Mouse (Mus musculus) forebrain, embryonic 13.5 days (tissue): ENCODE data around the gene Efna5. TPM values are rescaled to one million over a fixed set of nuclear protein-coding genes. Genes with fewer than 3 reads are reported as not detected.

Source experiments
- ATAC-seq: fragments of 200-750 bp; cut with Nextera tagmentation; 2 replicates; pipeline ENCODE4 v1.8.0; 2017
- H3K27ac ChIP-seq: fragments of 300-500 bp; sonication (generic); 2 replicates; pipeline ENCODE4 v1.5.1; 2015; ENCODE audit warnings: inconsistent platforms, mild to moderate bottlenecking, moderate library complexity
- H3K27me3 ChIP-seq: fragments of 300-500 bp; sonication (generic); 2 replicates; pipeline ENCODE4 v1.6.1; 2015; ENCODE audit warnings: mild to moderate bottlenecking, inconsistent platforms
- H3K36me3 ChIP-seq: fragments of 300-500 bp; sonication (generic); 2 replicates; pipeline ENCODE4 v1.6.1; 2015; ENCODE audit warnings: mild to moderate bottlenecking, inconsistent platforms; ENCODE audit not compliant: poor library complexity, severe bottlenecking
- H3K4me1 ChIP-seq: fragments of 300-500 bp; sonication (generic); 2 replicates; pipeline ENCODE4 v1.6.1; 2015; ENCODE audit warnings: inconsistent platforms
- H3K4me2 ChIP-seq: fragments of 300-500 bp; sonication (generic); 2 replicates; pipeline ENCODE4 v1.6.1; 2015; ENCODE audit warnings: inconsistent platforms, mild to moderate bottlenecking, moderate library complexity
- H3K4me3 ChIP-seq: fragments of 300-500 bp; sonication (generic); 2 replicates; pipeline ENCODE4 v1.5.1; 2015; ENCODE audit warnings: mild to moderate bottlenecking, inconsistent platforms
- H3K9ac ChIP-seq: fragments of 300-500 bp; sonication (generic); 2 replicates; pipeline ENCODE4 v1.6.1; 2015; ENCODE audit warnings: mild to moderate bottlenecking, inconsistent platforms
- H3K9me3 ChIP-seq: fragments of 300-500 bp; sonication (generic); replicated peaks from 2 replicates; pipeline ENCODE4 v1.6.1; 2016; ENCODE audit warnings: inconsistent platforms
- WGBS: fragments of 180-500 bp; shearing (Covaris S2); methylation state at CpG from one replicate; pipeline ENCODE4 v1.1.7; 2015; 5-methylcytosine and 5-hydroxymethylcytosine counted together
- polyA plus RNA-seq: library from polyadenylated mRNA; unstranded; fragments of >200 nt; fragmentation: Nextera tagmentation; extraction: Ambion mirVana; gene quantifications from 2 replicates; pipeline ENCODE4 v1.2.1, GENCODE M21; 2015

Efna5 gene
- polyA plus RNA-seq, 1 experiment from 2014 or later: 27.2 TPM

GRCm38 (mm10) chr17:62685181-62685580 lies 195.9 kb downstream of the Efna5 start:
- 58% methylated on average over 6 of the region's 6 CpGs for WGBS
- no peak overlapping the region for H3K4me2 ChIP-seq
- H3K27ac ChIP-seq: no peak overlapping the region
- ATAC-seq: no peak
- H3K9ac ChIP-seq: no peak overlapping the region
- no peaks in the 10 kb centered on the region for H3K9me3 ChIP-seq
- H3K27me3 ChIP-seq: no peaks in the 10 kb centered on the region
- no peaks in the 10 kb centered on the region for H3K36me3 ChIP-seq
- H3K4me3 ChIP-seq: no peak overlapping the region
- H3K4me1 ChIP-seq: 0 out of 2 replicates have a peak, but pooled peaks cover 1% of the 10 kb centered on the region

DNA sequence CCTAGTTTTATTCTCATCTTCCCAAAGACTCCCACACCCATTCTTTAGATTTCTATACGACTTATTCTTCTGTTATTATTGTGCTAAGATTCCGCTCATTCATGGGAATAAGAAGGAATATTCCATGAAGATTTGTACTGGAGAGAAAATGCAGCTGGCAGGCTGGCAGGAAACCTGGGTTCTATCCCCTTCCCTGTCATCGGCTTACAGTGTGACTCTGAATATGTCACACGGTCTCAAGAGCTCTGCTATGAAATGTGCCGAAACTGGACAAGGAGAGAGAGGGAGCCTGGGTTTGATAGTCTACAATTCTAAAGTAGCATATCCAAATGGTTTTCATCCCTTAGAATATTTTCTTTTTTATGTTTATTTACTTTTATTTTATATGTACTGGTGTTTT lies 198.0 kb downstream of the Efna5 start:
- H3K27ac ChIP-seq: no peak overlapping the region
- 94% methylated on average over 5 of the region's 5 CpGs for WGBS
- no peak overlapping the region for H3K4me2 ChIP-seq
- H3K9me3 ChIP-seq: no peaks in the 10 kb centered on the region
- H3K4me3 ChIP-seq: no peak overlapping the region
- no peaks in the 10 kb centered on the region for H3K4me1 ChIP-seq
- H3K9ac ChIP-seq: no peak overlapping the region
- H3K36me3 ChIP-seq: no peaks in the 10 kb centered on the region
- ATAC-seq: no peak
- no peaks in the 10 kb centered on the region for H3K27me3 ChIP-seq

GRCm38 (mm10) chr17:62681726-62682125 lies 199.4 kb downstream of the Efna5 start:
- no peaks in the 10 kb centered on the region for H3K27me3 ChIP-seq
- no peak overlapping the region for H3K4me2 ChIP-seq
- no peak overlapping the region for H3K4me3 ChIP-seq
- no peak overlapping the region for H3K27ac ChIP-seq
- H3K36me3 ChIP-seq: no peaks in the 10 kb centered on the region
- H3K4me1 ChIP-seq: no peaks in the 10 kb centered on the region
- ATAC-seq: no peak
- no peaks in the 10 kb centered on the region for H3K9me3 ChIP-seq
- H3K9ac ChIP-seq: no peak overlapping the region
- 72% methylated on average over 1 of the region's 1 CpGs for WGBS

GRCm38 (mm10) chr17:62680737-62681136 lies 200.4 kb downstream of the Efna5 start:
- ATAC-seq: no peak
- no peak overlapping the region for H3K4me3 ChIP-seq
- H3K36me3 ChIP-seq: no peaks in the 10 kb centered on the region
- H3K4me2 ChIP-seq: no peak overlapping the region
- H3K9me3 ChIP-seq: no peaks in the 10 kb centered on the region
- no peak overlapping the region for H3K9ac ChIP-seq
- H3K27ac ChIP-seq: no peak overlapping the region
- H3K4me1 ChIP-seq: no peaks in the 10 kb centered on the region
- no peaks in the 10 kb centered on the region for H3K27me3 ChIP-seq
- WGBS: 73% methylated on average over 1 of the region's 1 CpGs

- ATAC-seq: no peak
- Histone ChIP-seq H3K4me2 (no peak overlapping the region), H3K4me3 (no peak overlapping the region), H3K9ac (no peak overlapping the region), H3K36me3 (no peaks in the 10 kb centered on the region), H3K27ac (no peak overlapping the region), H3K4me1 (no peaks in the 10 kb centered on the region), H3K27me3 (no peaks in the 10 kb centered on the region), H3K9me3 (no peaks in the 10 kb centered on the region)
- 79% methylated on average over 6 of the region's 6 CpGs for WGBS
Measured at GRCm38 (mm10) chr17:62676832-62677231, 204.3 kb downstream of the Efna5 start.

- ATAC-seq: no peak
- H3K4me1 ChIP-seq: peaks cover 2% of the 10 kb centered on the region; the same call in 1 of the 2 replicates
- no peak overlapping the region for H3K27ac ChIP-seq
- no peaks in the 10 kb centered on the region for H3K9me3 ChIP-seq
- no peaks in the 10 kb centered on the region for H3K36me3 ChIP-seq
- H3K4me2 ChIP-seq: no peak overlapping the region
- no peaks in the 10 kb centered on the region for H3K27me3 ChIP-seq
- no peak overlapping the region for H3K4me3 ChIP-seq
- H3K9ac ChIP-seq: no peak overlapping the region
- 59% methylated on average over 6 of the region's 6 CpGs for WGBS
Measured at GRCm38 (mm10) chr17:62676409-62676808, 204.7 kb downstream of the Efna5 start.

- ATAC-seq: no peak
- 42% methylated on average over 5 of the region's 5 CpGs for WGBS
- no peak overlapping the region for H3K27ac ChIP-seq
- no peak overlapping the region for H3K4me2 ChIP-seq
- peaks cover 3% of the 10 kb centered on the region; the same call in 1 of the 2 replicates for H3K4me1 ChIP-seq
- H3K9me3 ChIP-seq: no peaks in the 10 kb centered on the region
- no peak overlapping the region for H3K9ac ChIP-seq
- H3K36me3 ChIP-seq: no peaks in the 10 kb centered on the region
- H3K27me3 ChIP-seq: no peaks in the 10 kb centered on the region
- no peak overlapping the region for H3K4me3 ChIP-seq
Measured at GRCm38 (mm10) chr17:62675811-62676255, 205.3 kb downstream of the Efna5 start.

- Histone ChIP-seq H3K36me3 (no peaks in the 10 kb centered on the region), H3K4me2 (no peak overlapping the region), H3K27ac (no peak overlapping the region), H3K9ac (no peak overlapping the region), H3K4me3 (no peak overlapping the region), H3K9me3 (no peaks in the 10 kb centered on the region), H3K4me1 (peaks cover 3% of the 10 kb centered on the region; the same call in 1 of the 2 replicates), H3K27me3 (no peaks in the 10 kb centered on the region)
- 83% methylated on average over 8 of the region's 8 CpGs for WGBS
- ATAC-seq: no peak
Measured at GRCm38 (mm10) chr17:62672068-62672467, 209.0 kb downstream of the Efna5 start.

DNA sequence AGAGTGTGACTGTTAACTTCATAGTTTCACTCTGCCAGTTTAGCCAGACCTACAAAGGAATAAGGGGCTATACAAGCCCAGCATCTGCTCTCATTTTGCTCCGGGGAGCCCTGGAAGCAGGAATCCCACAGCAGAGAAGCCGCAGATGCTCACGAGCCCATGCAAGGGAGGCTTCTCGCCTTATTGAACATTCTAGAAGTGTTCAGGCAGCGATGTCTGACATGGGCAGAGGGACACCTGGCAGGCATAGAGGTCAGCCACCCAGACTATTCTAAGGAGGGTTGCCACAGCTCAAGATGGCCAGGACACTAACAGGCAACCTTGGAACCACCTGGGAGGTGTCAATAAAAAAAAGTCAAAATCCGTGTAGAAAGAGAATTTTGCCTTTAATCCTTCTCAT lies 214.4 kb downstream of the Efna5 start:
- Histone ChIP-seq H3K27me3 (no peaks in the 10 kb centered on the region), H3K9ac (no peak overlapping the region), H3K4me1 (peaks cover 8% of the 10 kb centered on the region; the same call in 1 of the 2 replicates), H3K4me2 (no peak overlapping the region), H3K9me3 (no peaks in the 10 kb centered on the region), H3K27ac (no peak overlapping the region), H3K4me3 (no peak overlapping the region), H3K36me3 (no peaks in the 10 kb centered on the region)
- 84% methylated on average over 6 of the region's 6 CpGs for WGBS
- ATAC-seq: no peak

GRCm38 (mm10) chr17:62665823-62666222 lies 215.3 kb downstream of the Efna5 start:
- Histone ChIP-seq H3K4me3 (no peak overlapping the region), H3K9me3 (no peaks in the 10 kb centered on the region), H3K9ac (no peak overlapping the region), H3K27ac (no peak overlapping the region), H3K4me1 (peaks cover 8% of the 10 kb centered on the region; the same call in 1 of the 2 replicates), H3K4me2 (no peak overlapping the region), H3K36me3 (no peaks in the 10 kb centered on the region), H3K27me3 (no peaks in the 10 kb centered on the region)
- WGBS: 83% methylated on average over 7 of the region's 7 CpGs
- no peak for ATAC-seq

- H3K4me3 ChIP-seq: no peak overlapping the region
- no peak overlapping the region for H3K4me2 ChIP-seq
- no peaks in the 10 kb centered on the region for H3K27me3 ChIP-seq
- no peaks in the 10 kb centered on the region for H3K9me3 ChIP-seq
- H3K36me3 ChIP-seq: no peaks in the 10 kb centered on the region
- peaks cover 19% of the 10 kb centered on the region for H3K4me1 ChIP-seq
- no peak overlapping the region for H3K9ac ChIP-seq
- H3K27ac ChIP-seq: no peak overlapping the region
- 65% methylated on average over 2 of the region's 2 CpGs for WGBS
- no peak for ATAC-seq
Measured at GRCm38 (mm10) chr17:62664709-62665108, 216.4 kb downstream of the Efna5 start.

- peaks cover 43% of the 10 kb centered on the region for H3K4me1 ChIP-seq
- no peak overlapping the region for H3K4me2 ChIP-seq
- no peaks in the 10 kb centered on the region for H3K27me3 ChIP-seq
- H3K9ac ChIP-seq: no peak overlapping the region
- H3K27ac ChIP-seq: no peak overlapping the region
- H3K4me3 ChIP-seq: no peak overlapping the region
- H3K36me3 ChIP-seq: no peaks in the 10 kb centered on the region
- no peaks in the 10 kb centered on the region for H3K9me3 ChIP-seq
- 64% methylated on average over 7 of the region's 7 CpGs for WGBS
- no peak for ATAC-seq
Measured at GRCm38 (mm10) chr17:62661801-62662200, 219.3 kb downstream of the Efna5 start.

DNA sequence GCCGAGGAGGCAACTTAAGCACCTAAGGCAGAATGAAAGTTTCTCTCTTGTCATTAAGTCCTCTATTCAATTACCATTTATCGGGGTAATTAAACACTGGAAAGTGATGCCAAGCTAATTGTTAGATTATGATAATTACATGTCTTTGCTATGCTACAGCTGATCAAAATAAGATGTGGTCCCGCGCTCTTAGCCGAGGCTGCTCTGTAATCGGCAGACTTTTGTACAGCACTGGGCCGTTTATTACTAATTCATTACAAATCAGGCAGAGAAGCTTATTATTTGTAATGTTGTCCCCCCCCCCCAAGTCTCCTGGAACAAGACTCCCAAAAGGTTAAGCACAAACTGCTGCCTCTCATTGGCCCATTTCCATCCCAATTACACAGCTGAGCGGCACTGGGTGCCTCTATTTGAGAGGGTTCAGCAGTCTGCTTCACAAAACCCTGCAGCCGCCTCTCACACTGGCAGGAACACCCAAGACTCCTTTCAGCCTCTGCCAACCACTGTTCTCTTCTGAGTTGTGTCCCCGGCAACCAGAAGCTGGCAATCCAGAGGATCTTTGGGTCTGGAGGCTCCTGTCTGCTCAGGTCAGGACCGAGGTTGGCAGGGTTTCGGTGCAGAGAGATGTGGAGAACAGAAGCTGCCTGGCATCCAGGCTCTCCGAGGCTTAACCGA lies 221.5 kb downstream of the Efna5 start:
- no peaks in the 10 kb centered on the region for H3K9me3 ChIP-seq
- H3K27me3 ChIP-seq: no peaks in the 10 kb centered on the region
- H3K4me3 ChIP-seq: no peak overlapping the region
- peak overlapping the region; percentile 43 for H3K4me2 ChIP-seq
- H3K4me1 ChIP-seq: peaks cover 49% of the 10 kb centered on the region
- H3K9ac ChIP-seq: 0 out of 2 replicates have a peak overlapping the region, but pooled peaks have one; percentile 14
- 12% methylated on average over 14 of the region's 14 CpGs for WGBS
- no peaks in the 10 kb centered on the region for H3K36me3 ChIP-seq
- peak overlapping the region; percentile 51 for H3K27ac ChIP-seq
- ATAC-seq: peak; percentile 94
